Mouse (Mus musculus) liver (tissue): ENCODE data around the gene Ntmt1.

Experiments
- DNase-seq: peaks from one replicate; pipeline ENCODE4 v3.0.0-alpha.2; 2020; ENCODE audit warnings: mixed read lengths

Ntmt1 gene

GRCm38 (mm10) chr2:30784078-30784994 lies 23.3 kb upstream of the Ntmt1 start:
- peak; percentile 75 for DNase-seq

- DNase-seq: no peak
Observed at GRCm38 (mm10) chr2:30787466-30787865, 20.2 kb upstream of the Ntmt1 start.

GRCm38 (mm10) chr2:30792061-30792460 lies 15.6 kb upstream of the Ntmt1 start:
- no peak for DNase-seq

GRCm38 (mm10) chr2:30794179-30795108 lies 13.2 kb upstream of the Ntmt1 start:
- peak; percentile 89 for DNase-seq

- DNase-seq: no peak
Observed at GRCm38 (mm10) chr2:30795271-30795888, 12.2 kb upstream of the Ntmt1 start.

- DNase-seq: no peak
Observed at GRCm38 (mm10) chr2:30795889-30796275, 11.7 kb upstream of the Ntmt1 start.

GRCm38 (mm10) chr2:30796382-30796781 lies 11.2 kb upstream of the Ntmt1 start:
- DNase-seq: peak; percentile 82

- no peak for DNase-seq
Observed at GRCm38 (mm10) chr2:30799456-30799855, 8.2 kb upstream of the Ntmt1 start.

GRCm38 (mm10) chr2:30800671-30801066 lies 7.0 kb upstream of the Ntmt1 start:
- DNase-seq: no peak

GRCm38 (mm10) chr2:30801067-30801852 lies 6.4 kb upstream of the Ntmt1 start:
- DNase-seq: no peak

- DNase-seq: no peak
Observed at GRCm38 (mm10) chr2:30803604-30804003, 4.0 kb upstream of the Ntmt1 start, which contains the start of gene 1700001O22Rik. Gene 1700001O22Rik, minus strand, starts transcription at chr2:30803661.

GRCm38 (mm10) chr2:30805983-30806382 lies 1.6 kb upstream of the Ntmt1 start:
- DNase-seq: no peak

- DNase-seq: no peak
Observed at GRCm38 (mm10) chr2:30807147-30807647, 429 bp upstream of the Ntmt1 start.

- DNase-seq: no peak
Observed at GRCm38 (mm10) chr2:30808296-30808655, 650 bp downstream of the Ntmt1 start.

- DNase-seq: no peak
Observed at GRCm38 (mm10) chr2:30809503-30809902, 1.9 kb downstream of the Ntmt1 start.

GRCm38 (mm10) chr2:30810573-30810972 lies 2.9 kb downstream of the Ntmt1 start:
- DNase-seq: no peak

GRCm38 (mm10) chr2:30816383-30816782 lies 8.8 kb downstream of the Ntmt1 start:
- no peak for DNase-seq

- no peak for DNase-seq
Observed at GRCm38 (mm10) chr2:30819873-30820272, 12.2 kb downstream of the Ntmt1 start.

GRCm38 (mm10) chr2:30821073-30821472 lies 13.4 kb downstream of the Ntmt1 start:
- peak; percentile 33 for DNase-seq

GRCm38 (mm10) chr2:30822460-30822859 lies 14.8 kb downstream of the Ntmt1 start:
- DNase-seq: no peak

- DNase-seq: peak; percentile 33
Observed at GRCm38 (mm10) chr2:30823385-30824153, 15.9 kb downstream of the Ntmt1 start.
